Mouse (Mus musculus) gastrocnemius, adult 2 months (tissue): ENCODE results near the gene Tcaf2. TPM values are rescaled to one million over a fixed set of nuclear protein-coding genes. Genes with fewer than 3 reads are reported as not detected.

Experiments
- DNase-seq: peaks from one replicate; pipeline ENCODE4 v3.0.0; 2022
- H3K27ac ChIP-seq: fragments of 200-600 bp; 2 replicates; pipeline ENCODE4 v1.8.1; 2022; ENCODE audit warnings: mild to moderate bottlenecking
- H3K4me3 ChIP-seq: fragments of 200-600 bp; 2 replicates; pipeline ENCODE4 v1.8.1; 2022; ENCODE audit warnings: mild to moderate bottlenecking, moderate library complexity
- CTCF ChIP-seq: fragments of 200-600 bp; IDR thresholded peaks from 2 replicates; pipeline ENCODE4 v1.8.1; 2022; ENCODE audit warnings: antibody characterized with exemption, mild to moderate bottlenecking, moderate library complexity
- intact Hi-C: fragments of 180-260 bp; cut with DNase I; formaldehyde crosslinking; loops from one replicate; pipeline ENCODE4 v1.15.1; 2025
- total RNA-seq, 2 experiments: library from RNA; stranded (reverse); gene quantifications; 2 replicates each; pipeline ENCODE4 v1.2.3; 2021

The Tcaf2 gene
- total RNA-seq, 2 experiments from 2014 or later: 1.5 to 2.7 TPM

DNA sequence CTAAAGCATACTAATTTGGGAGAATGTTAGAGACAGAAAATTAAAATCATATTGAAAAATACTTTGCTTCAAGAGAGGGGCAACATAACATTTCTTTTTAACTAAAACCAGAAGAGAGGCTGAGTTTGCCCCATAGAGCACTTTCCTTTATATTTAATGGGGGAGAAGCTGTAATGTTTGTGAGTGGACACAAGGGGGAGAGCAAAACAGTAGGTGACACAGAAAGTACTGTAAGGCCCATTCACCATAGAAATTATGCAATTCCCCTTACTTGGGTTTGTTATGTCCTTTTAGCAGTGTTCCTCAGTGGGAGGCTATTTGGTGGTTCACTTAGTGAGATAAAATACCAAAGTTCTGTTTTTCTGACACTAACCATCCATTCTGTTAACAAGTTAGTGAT, 32.8 kb downstream of the Tcaf2 start:
- no peak overlapping the region for H3K4me3 ChIP-seq
- no peak for DNase-seq
- no peak overlapping the region for H3K27ac ChIP-seq
- intact Hi-C loops: loop anchor here (10.0 kb wide), 1 partner anchor 253 kb away; no protein-coding TSS in a partner anchor
- TF ChIP-seq CTCF: peak; percentile 73

DNA sequence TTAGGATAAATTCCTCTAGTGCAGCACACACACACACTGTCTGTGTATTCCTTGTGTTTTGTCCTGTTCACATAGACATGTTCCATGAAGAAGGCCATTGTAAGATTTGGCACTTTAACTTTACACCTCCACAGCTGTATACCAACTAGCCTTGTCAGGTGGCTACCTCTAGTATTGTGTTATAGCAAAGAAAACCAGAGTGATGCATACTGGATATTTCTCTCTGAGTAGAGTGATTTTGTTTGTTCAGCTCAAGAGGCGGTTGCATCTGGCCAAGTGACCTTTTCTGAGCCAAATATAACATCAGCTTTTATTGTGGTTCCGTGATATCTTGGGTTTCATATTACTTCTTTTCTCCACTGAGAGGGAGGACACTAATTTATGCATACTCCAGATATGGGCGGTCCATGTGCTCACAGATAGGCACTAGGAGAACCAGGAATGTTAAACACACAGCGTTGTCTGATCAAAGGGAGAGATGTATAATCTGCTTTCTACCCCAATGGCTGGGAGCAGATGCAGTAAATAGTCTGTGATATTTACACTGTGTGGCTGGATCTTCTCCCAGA, 34.0 kb downstream of the Tcaf2 start:
- Histone ChIP-seq H3K27ac (no peak overlapping the region), H3K4me3 (no peak overlapping the region)
- intact Hi-C loops: loop anchor here (10.0 kb wide), 1 partner anchor 254 kb away; no protein-coding TSS in a partner anchor
- DNase-seq: no peak
- TF ChIP-seq CTCF: no peak

DNA sequence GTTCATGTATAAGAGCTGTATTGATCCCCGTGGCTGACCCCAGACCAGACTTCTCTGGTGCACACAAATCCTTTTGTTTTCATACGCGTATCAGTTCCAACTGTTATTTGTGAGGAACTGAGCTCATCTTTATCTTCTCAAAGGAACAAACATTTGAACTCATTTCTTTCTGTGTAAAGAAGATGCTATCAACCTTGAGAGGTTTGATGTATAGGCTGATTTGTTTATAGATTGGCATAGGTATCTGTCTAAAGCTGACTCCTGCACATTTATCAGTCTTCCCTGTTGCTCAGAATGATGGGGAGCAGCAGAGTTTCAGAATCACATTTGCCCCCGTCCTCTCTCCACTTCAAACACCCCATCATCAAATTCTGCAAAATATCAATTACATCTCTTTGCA, 47.5 kb downstream of the Tcaf2 start, which contains the start of gene Tcaf3:
Tcaf3 (minus strand) TSS at position 101 of the 400 bp plus-strand sequence.
- TF ChIP-seq CTCF: no peak
- Histone ChIP-seq H3K27ac (no peak within 1 kb of the TSS), H3K4me3 (no peak within 1 kb of the TSS)
- intact Hi-C loops: no loop called here
- no peak for DNase-seq

DNA sequence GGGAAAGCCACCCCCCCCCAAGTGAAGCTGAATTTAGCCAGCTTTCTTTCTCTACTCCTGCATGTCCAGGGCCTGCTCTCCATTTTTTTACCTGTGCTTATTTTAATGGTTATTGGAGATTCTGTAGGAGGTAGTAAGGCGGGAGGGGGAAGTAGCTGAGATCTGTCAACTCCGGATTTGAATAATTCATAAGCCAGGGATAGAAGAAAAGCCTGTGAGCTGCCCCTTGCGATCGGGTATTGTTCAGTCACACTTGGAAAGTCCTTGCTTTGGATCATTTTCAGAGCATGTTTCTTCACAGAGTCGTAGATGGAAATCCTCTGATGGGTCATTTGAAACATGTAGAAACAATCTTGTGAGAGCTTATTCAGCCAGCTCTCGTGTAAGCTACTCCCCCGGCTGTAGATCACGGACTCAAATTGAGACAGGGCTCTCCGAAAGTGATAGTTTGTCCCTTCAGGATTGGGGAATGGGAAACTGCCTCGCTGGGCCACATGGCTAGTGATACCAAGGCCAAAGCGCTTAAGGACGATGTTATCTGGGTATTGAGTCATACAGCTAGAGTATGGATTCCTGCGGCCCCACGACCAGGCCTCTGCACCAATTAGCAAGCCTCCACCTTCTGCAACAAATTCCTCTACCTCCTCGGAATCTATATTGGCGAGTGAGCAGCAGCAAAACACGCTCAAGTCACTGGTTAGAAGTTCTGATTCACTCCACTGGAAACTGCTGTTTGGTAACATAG, 51.7 kb downstream of the Tcaf2 start:
- H3K27ac ChIP-seq: no peak overlapping the region
- TF ChIP-seq CTCF: no peak
- intact Hi-C loops: no loop called here
- no peak overlapping the region for H3K4me3 ChIP-seq
- no peak for DNase-seq

DNA sequence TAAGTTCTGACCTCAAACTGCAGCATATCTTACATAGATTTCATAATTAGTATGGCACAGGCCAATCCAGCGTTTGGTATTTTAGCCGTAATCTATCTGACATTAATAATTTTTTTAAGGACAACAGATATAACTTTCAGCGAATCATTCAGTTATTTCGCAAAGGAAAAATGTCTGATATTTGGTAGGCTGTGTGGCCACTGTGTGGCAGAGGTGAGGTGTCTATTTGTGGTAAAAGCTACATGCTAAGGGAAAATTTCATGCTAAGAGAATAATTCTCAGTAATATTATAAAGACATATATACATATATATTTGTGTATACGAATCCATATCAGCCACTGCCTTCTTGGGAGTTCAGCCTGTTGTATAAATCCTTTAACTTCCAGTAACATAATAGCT, 58.5 kb downstream of the Tcaf2 start:
- intact Hi-C loops: no loop called here
- H3K27ac ChIP-seq: no peak overlapping the region
- DNase-seq: no peak
- no peak for TF ChIP-seq CTCF
- no peak overlapping the region for H3K4me3 ChIP-seq

DNA sequence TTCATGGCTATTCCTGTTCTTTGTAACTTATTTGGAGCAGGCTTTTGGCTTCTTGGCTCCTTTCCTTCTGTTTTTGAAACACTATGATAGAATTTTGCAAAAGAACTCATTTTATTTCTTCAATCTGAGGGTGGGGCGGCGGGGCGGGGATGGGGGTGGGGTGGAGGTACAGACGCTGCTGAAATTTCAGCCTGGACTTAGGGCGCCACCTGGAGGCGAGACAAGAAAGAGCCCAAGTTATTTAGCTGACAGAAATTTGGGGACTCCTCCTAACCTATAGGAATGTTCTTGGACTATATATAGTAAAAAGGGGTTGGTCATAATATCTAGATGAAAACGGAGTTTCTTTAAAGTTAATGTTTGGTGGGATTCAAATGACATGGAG, 61.6 kb downstream of the Tcaf2 start:
- peak; percentile 74 for DNase-seq
- peak; percentile 94 for TF ChIP-seq CTCF
- intact Hi-C loops: loop anchor here (2.0 to 5.0 kb wide), 3 partner anchors 235 to 821 kb away; partner anchors contain the start of gene Zyx
- Histone ChIP-seq H3K4me3 (peak overlapping the region; percentile 63), H3K27ac (peak overlapping the region; percentile 25; the same call in 1 of the 2 replicates)

DNA sequence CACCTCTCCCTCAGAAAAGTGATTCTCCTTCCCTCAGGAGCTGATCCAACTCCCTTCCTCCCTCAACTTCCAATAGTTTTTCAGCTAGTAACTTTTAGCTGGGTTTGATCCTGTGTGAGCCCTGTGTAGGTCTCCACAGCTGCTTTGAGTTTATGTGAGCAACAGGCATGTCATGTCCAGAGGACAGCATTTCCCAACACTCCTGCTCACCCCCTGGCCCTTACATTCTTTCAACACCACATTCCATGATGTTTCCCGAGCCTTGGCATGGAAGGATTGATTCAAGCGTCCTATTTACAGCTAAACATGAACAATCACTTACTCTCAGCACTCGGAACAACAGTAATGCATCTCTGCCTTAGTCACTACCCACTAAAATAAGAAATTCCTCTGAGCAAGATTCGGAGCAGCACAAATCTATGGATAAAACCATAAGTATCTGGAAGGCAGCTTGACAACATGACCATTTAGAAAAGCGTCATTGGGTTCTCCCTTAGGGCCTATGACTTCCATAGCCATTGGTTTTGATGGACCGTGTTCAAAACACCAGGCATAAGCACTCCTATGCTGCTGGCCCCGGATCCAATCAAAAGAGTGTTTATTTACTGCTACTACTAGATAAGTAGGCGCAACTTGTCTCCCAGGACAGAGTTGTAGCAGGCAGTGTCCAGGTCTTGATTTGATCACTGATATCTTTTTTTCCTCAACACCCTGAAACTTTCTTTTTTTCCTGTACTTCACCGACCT, 62.1 kb downstream of the Tcaf2 start:
- Histone ChIP-seq H3K27ac (peak overlapping the region; percentile 25; the same call in 1 of the 2 replicates), H3K4me3 (peak overlapping the region; percentile 63)
- no peak for TF ChIP-seq CTCF
- DNase-seq: no peak
- intact Hi-C loops: loop anchor here (2.0 to 5.0 kb wide), 3 partner anchors 234 to 821 kb away; partner anchors contain the start of gene Zyx

DNA sequence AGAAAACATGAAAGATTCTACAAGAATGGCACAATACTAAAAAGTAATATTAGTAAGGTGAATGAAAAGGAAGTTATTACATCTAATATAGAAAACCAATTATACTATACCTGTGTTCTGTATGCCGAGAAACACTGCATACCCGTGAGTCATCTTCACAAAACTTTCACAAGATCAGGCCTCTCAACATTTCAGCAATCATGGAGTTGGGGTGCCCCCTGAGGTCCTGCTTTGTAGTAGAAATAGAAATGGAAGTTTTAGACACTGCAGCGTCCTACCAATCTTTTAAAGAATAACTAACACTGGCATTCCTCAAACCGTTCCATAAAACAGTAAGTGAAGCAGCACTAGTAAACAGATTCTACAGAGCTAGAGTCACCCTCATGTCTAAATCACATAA, 66.4 kb downstream of the Tcaf2 start:
- H3K4me3 ChIP-seq: no peak overlapping the region
- intact Hi-C loops: no loop called here
- peak; percentile 11; the same call in 1 of the 2 replicates for TF ChIP-seq CTCF
- no peak for DNase-seq
- H3K27ac ChIP-seq: no peak overlapping the region

DNA sequence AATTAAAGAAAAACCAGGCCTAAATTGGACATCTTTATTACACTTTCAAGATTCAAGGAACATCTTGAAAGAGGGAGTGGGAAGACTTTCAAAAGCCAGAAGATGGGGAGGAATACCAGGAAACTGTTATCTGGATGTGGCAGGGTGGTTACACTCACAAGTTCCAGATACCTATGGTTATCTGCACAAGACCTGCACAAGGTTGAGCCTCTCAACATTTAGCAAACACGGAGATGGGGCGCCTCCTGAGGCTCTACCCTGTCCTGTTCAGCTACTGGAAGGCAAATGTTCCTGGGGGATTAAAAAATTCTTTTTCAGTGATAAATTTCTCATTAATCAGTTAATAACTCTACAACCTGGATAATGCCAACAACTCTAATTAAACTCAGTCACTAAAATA, 67.6 kb downstream of the Tcaf2 start:
- Histone ChIP-seq H3K27ac (no peak overlapping the region), H3K4me3 (no peak overlapping the region)
- no peak for TF ChIP-seq CTCF
- intact Hi-C loops: no loop called here
- DNase-seq: no peak

Other genes starting within 250 kb of the Tcaf2 start
- not detected for gene Tas2r143, start 245.0 kb downstream of the Tcaf2 start, total RNA-seq
- gene Tas2r135, start 239.8 kb downstream of the Tcaf2 start, total RNA-seq: not detected
- under 1 TPM in 1 of 2 experiments, not detected in 1; 0.28 TPM for gene Tas2r126, start 210.7 kb downstream of the Tcaf2 start, total RNA-seq
- gene Olfr458, start 180.1 kb downstream of the Tcaf2 start, total RNA-seq: not detected
- gene Olfr457, start 168.9 kb downstream of the Tcaf2 start, total RNA-seq: not detected
- gene Olfr456, start 158.0 kb downstream of the Tcaf2 start, total RNA-seq: not detected
- gene Olfr455, start 97.7 kb downstream of the Tcaf2 start, total RNA-seq: not detected
- not detected for gene Tcaf3, start 47.6 kb downstream of the Tcaf2 start, total RNA-seq
- 1 to 10 TPM; 4.0 to 8.1 TPM for gene Tcaf1, start 64.8 kb upstream of the Tcaf2 start, total RNA-seq
- not detected for gene Olfr453, start 94.1 kb upstream of the Tcaf2 start, total RNA-seq
- gene Olfr38, start 111.2 kb upstream of the Tcaf2 start, total RNA-seq: not detected
- not detected for gene Olfr452, start 139.8 kb upstream of the Tcaf2 start, total RNA-seq
- gene Olfr450, start 166.7 kb upstream of the Tcaf2 start, total RNA-seq: not detected
- not detected for gene Olfr449, start 189.1 kb upstream of the Tcaf2 start, total RNA-seq
- gene Olfr448, start 245.2 kb upstream of the Tcaf2 start, total RNA-seq: not detected